8 mouse cellular contexts compared by ENCODE assay signal in genomic region chr11:3535406-3535986, GRCm38 (mm10). TPM values are rescaled to one million over a fixed set of nuclear protein-coding genes. Genes with fewer than 3 reads are reported as not detected.
DNase-seq lines count a peak whose midpoint lies in the region; ATAC-seq and TF ChIP-seq lines count a peak whose summit lies in the region.

No protein-coding gene starts in this region.

- WGBS in forebrain, embryonic 13.5 days = 1% methylated on average over 36 of the region's 36 CpGs
- under 1% methylated on average over 36 of the region's 36 CpGs for WGBS in liver, embryonic 16.5 days (ENCODE audit: insufficient replicate concordance)
- WGBS in neural tube, embryonic 12.5 days = under 1% methylated on average over 36 of the region's 36 CpGs
- under 1% methylated on average over 36 of the region's 36 CpGs for WGBS in stomach, postnatal 0 days

- peak; percentile 94 for TF ChIP-seq CTCF in stomach, postnatal 0 days (IDR thresholded peaks at IDR 0.05; ENCODE audit: low read depth)

- H3K4me3 ChIP-seq in forebrain, embryonic 13.5 days = peak overlapping the region; percentile 54
- H3K4me3 ChIP-seq in liver, embryonic 16.5 days (ENCODE audit: low read depth, low read length) = peak overlapping the region; percentile 61
- peak overlapping the region; percentile 57 for H3K4me3 ChIP-seq in neural tube, embryonic 12.5 days
- peak overlapping the region; percentile 49 for H3K4me3 ChIP-seq in stomach, postnatal 0 days (ENCODE audit: low read depth, low read length)

- H3K9ac ChIP-seq in forebrain, embryonic 13.5 days = peak overlapping the region; percentile 70
- H3K9ac ChIP-seq in liver, embryonic 16.5 days (ENCODE audit: low read depth, low read length) = peak overlapping the region; percentile 58
- H3K9ac ChIP-seq in neural tube, embryonic 12.5 days = peak overlapping the region; percentile 69
- H3K9ac ChIP-seq in stomach, postnatal 0 days (ENCODE audit: low read length) = peak overlapping the region; percentile 66

- 0 out of 2 replicates have a peak, but pooled peaks have one; percentile 36 for ATAC-seq in cerebellum, adult (ENCODE audit: insufficient number of reproducible peaks, low FRiP score, low TSS enrichment)
- ATAC-seq in forebrain, embryonic 13.5 days = peak; percentile 87
- ATAC-seq in liver, embryonic 16.5 days (ENCODE audit: low read depth) = peak; percentile 71
- peak; percentile 82 for ATAC-seq in neural tube, embryonic 12.5 days (ENCODE audit: low FRiP score, low read depth)
- ATAC-seq in stomach, postnatal 0 days (ENCODE audit: low FRiP score, low TSS enrichment) = peak; percentile 85

- peaks cover 30% of the 10 kb centered on the region for H3K36me3 ChIP-seq in forebrain, embryonic 13.5 days (ENCODE audit: poor library complexity, severe bottlenecking)
- H3K36me3 ChIP-seq in liver, embryonic 16.5 days (ENCODE audit: control insufficient read depth, insufficient read depth) = no peaks in the 10 kb centered on the region; the same call in 1 of the 2 replicates
- peaks cover 27% of the 10 kb centered on the region for H3K36me3 ChIP-seq in neural tube, embryonic 12.5 days
- peaks cover 24% of the 10 kb centered on the region for H3K36me3 ChIP-seq in stomach, postnatal 0 days (ENCODE audit: control insufficient read depth, insufficient read depth, low read length)

- intact Hi-C loops in heart, postnatal 10 days (cut with DNase I) = loop anchor here (1.0 to 5.0 kb wide), 4 partner anchors 38 to 112 kb away; partner anchors contain the start of gene Morc2a

- no peaks in the 10 kb centered on the region for H3K27me3 ChIP-seq in forebrain, embryonic 13.5 days
- no peaks in the 10 kb centered on the region for H3K27me3 ChIP-seq in liver, embryonic 16.5 days (ENCODE audit: control insufficient read depth, insufficient read depth, low read depth, low read length)
- H3K27me3 ChIP-seq in neural tube, embryonic 12.5 days (replicated peaks) = 0 out of 2 replicates have a peak, but pooled peaks cover 4% of the 10 kb centered on the region
- no peaks in the 10 kb centered on the region for H3K27me3 ChIP-seq in stomach, postnatal 0 days (ENCODE audit: control insufficient read depth, insufficient read depth, low read length)

- peak overlapping the region; percentile 69 for H3K27ac ChIP-seq in forebrain, embryonic 13.5 days
- H3K27ac ChIP-seq in liver, embryonic 16.5 days (ENCODE audit: low read length) = peak overlapping the region; percentile 76
- peak overlapping the region; percentile 62; the same call in 1 of the 2 replicates for H3K27ac ChIP-seq in neural tube, embryonic 12.5 days
- H3K27ac ChIP-seq in stomach, postnatal 0 days (replicated peaks) = peak overlapping the region; percentile 95

- peak overlapping the region; percentile 87 for H3K4me2 ChIP-seq in forebrain, embryonic 13.5 days
- peak overlapping the region; percentile 77 for H3K4me2 ChIP-seq in liver, embryonic 16.5 days (ENCODE audit: low read depth, low read length)
- H3K4me2 ChIP-seq in neural tube, embryonic 12.5 days (replicated peaks) = peak overlapping the region; percentile 93
- peak overlapping the region; percentile 83 for H3K4me2 ChIP-seq in stomach, postnatal 0 days (replicated peaks; ENCODE audit: low read depth)

- peak; percentile 94 for DNase-seq in ES-CJ7 (ENCODE audit: low read depth, low spot score)
- DNase-seq in heart, postnatal 10 days = peak; percentile 98
- peak; percentile 99 for DNase-seq in kidney, postnatal 4 days
- DNase-seq in stomach, postnatal 0 days (ENCODE audit: low spot score) = peak; percentile 98

- peaks cover 35% of the 10 kb centered on the region for H3K4me1 ChIP-seq in forebrain, embryonic 13.5 days
- peaks cover 32% of the 10 kb centered on the region for H3K4me1 ChIP-seq in liver, embryonic 16.5 days (ENCODE audit: control insufficient read depth, low read depth, low read length)
- peaks cover 26% of the 10 kb centered on the region for H3K4me1 ChIP-seq in neural tube, embryonic 12.5 days
- H3K4me1 ChIP-seq in stomach, postnatal 0 days (replicated peaks; ENCODE audit: control insufficient read depth, insufficient read depth) = peaks cover 9% of the 10 kb centered on the region

- H3K9me3 ChIP-seq in forebrain, embryonic 13.5 days (replicated peaks) = no peaks in the 10 kb centered on the region
- H3K9me3 ChIP-seq in liver, embryonic 16.5 days (replicated peaks; ENCODE audit: control insufficient read depth, low read length) = no peaks in the 10 kb centered on the region
- H3K9me3 ChIP-seq in neural tube, embryonic 12.5 days = no peaks in the 10 kb centered on the region
- H3K9me3 ChIP-seq in stomach, postnatal 0 days (ENCODE audit: control insufficient read depth, low read length) = no peaks in the 10 kb centered on the region

- peak; percentile 87 for TF ChIP-seq EP300 in stomach, postnatal 0 days (optimal IDR thresholded peaks at IDR 0.05)

RNA-seq across cellular contexts. Expression of gene Smtn, which starts 4.9 kb away (rescaled TPM):
- polyA plus RNA-seq in forebrain, embryonic 13.5 days (2015; fragmentation: Nextera tagmentation; extraction: Ambion mirVana) = 21.8 and 21.9 TPM in 2 replicates
- 100 to 1,000 TPM; 210 to 215 TPM for total RNA-seq in heart, postnatal 10 days (2021)
- 10.4 and 16.7 TPM in 2 replicates for polyA plus RNA-seq in liver, embryonic 16.5 days (2015; fragmentation: Nextera tagmentation; extraction: Ambion mirVana)
- 34.3 and 37.9 TPM in 2 replicates for polyA plus RNA-seq in neural tube, embryonic 12.5 days (2016; fragmentation: Nextera tagmentation; extraction: Ambion mirVana)
- 103 TPM in 2 replicates for polyA plus RNA-seq in stomach, postnatal 0 days (2015; fragmentation: Nextera tagmentation; extraction: Ambion mirVana)

RNA-seq across cellular contexts. Expression of gene Selenom, which starts 21.0 kb away (rescaled TPM):
- polyA plus RNA-seq in forebrain, embryonic 13.5 days (2015; fragmentation: Nextera tagmentation; extraction: Ambion mirVana) = 28.2 and 30.3 TPM in 2 replicates
- total RNA-seq in heart, postnatal 10 days (2021) = 10 to 100 TPM; 57.2 to 57.3 TPM
- polyA plus RNA-seq in liver, embryonic 16.5 days (2015; fragmentation: Nextera tagmentation; extraction: Ambion mirVana) = 9.6 and 10.8 TPM in 2 replicates
- 61.8 and 69.1 TPM in 2 replicates for polyA plus RNA-seq in neural tube, embryonic 12.5 days (2016; fragmentation: Nextera tagmentation; extraction: Ambion mirVana)
- 179 and 191 TPM in 2 replicates for polyA plus RNA-seq in stomach, postnatal 0 days (2015; fragmentation: Nextera tagmentation; extraction: Ambion mirVana)

RNA-seq across cellular contexts. Expression of gene Inpp5j, which starts 30.9 kb away (rescaled TPM):
- 1.1 and 1.5 TPM in 2 replicates for polyA plus RNA-seq in forebrain, embryonic 13.5 days (2015; fragmentation: Nextera tagmentation; extraction: Ambion mirVana)
- total RNA-seq in heart, postnatal 10 days (2021) = 10 to 100 TPM; 15.4 to 19.1 TPM
- polyA plus RNA-seq in liver, embryonic 16.5 days (2015; fragmentation: Nextera tagmentation; extraction: Ambion mirVana) = 0.96 and 1.0 TPM in 2 replicates
- 1.2 and 1.3 TPM in 2 replicates for polyA plus RNA-seq in neural tube, embryonic 12.5 days (2016; fragmentation: Nextera tagmentation; extraction: Ambion mirVana)
- 2.4 and 2.7 TPM in 2 replicates for polyA plus RNA-seq in stomach, postnatal 0 days (2015; fragmentation: Nextera tagmentation; extraction: Ambion mirVana)

RNA-seq across cellular contexts. Expression of gene Pla2g3, which starts 47.4 kb away (rescaled TPM):
- 0.44 and 0.58 TPM in 2 replicates for polyA plus RNA-seq in forebrain, embryonic 13.5 days (2015; fragmentation: Nextera tagmentation; extraction: Ambion mirVana)
- under 1 TPM in 1 of 2 experiments, not detected in 1; 0.10 TPM for total RNA-seq in heart, postnatal 10 days (2021)
- 0.09 and 0.12 TPM in 2 replicates for polyA plus RNA-seq in liver, embryonic 16.5 days (2015; fragmentation: Nextera tagmentation; extraction: Ambion mirVana)
- 1.0 and 1.3 TPM in 2 replicates for polyA plus RNA-seq in neural tube, embryonic 12.5 days (2016; fragmentation: Nextera tagmentation; extraction: Ambion mirVana)
- 9.4 and 11.0 TPM in 2 replicates for polyA plus RNA-seq in stomach, postnatal 0 days (2015; fragmentation: Nextera tagmentation; extraction: Ambion mirVana)

Comparison
In these comparisons a context has a peak if more than half of its experiments do, and no peak if none do; other contexts are left out.
1. Peak in every context shown above with its lines: DNase-seq, ATAC-seq, H3K4me3 ChIP-seq and H3K27ac ChIP-seq.
2. ATAC-seq: peak in every context shown above with its lines; median percentile 87 in forebrain, embryonic 13.5 days; 85 in stomach, postnatal 0 days; 82 in neural tube, embryonic 12.5 days; 71 in liver, embryonic 16.5 days; 36 in cerebellum, adult.